Mouse (Mus musculus): ENCODE measurements around the gene Rbm10.

GRCm38 (mm10) chrX:20617903-20618399 lies 648 bp downstream of the Rbm10 start:
- TF ChIP-seq EP300 (IDR thresholded peaks at IDR 0.05; ENCODE audit: low read depth) (no peak), CTCF (IDR thresholded peaks at IDR 0.05; ENCODE audit: low read depth) (no peak)

Data from heart, postnatal 0 days (tissue).